Mouse (Mus musculus) myocyte (in vitro differentiated cells): ENCODE measurements around the gene Tuba4a. TPM values are rescaled to one million over a fixed set of nuclear protein-coding genes. Genes with fewer than 3 reads are reported as not detected.

Experiments
- H3K27me3 ChIP-seq: one replicate; pipeline ENCODE4 v1.6.1; 2011; ENCODE audit not compliant: control insufficient read depth, insufficient read depth, insufficient read length
- H3K36me3 ChIP-seq: one replicate; pipeline ENCODE4 v1.6.1; 2011; ENCODE audit not compliant: control insufficient read depth, insufficient read depth
- H3K4me2 ChIP-seq: one replicate; pipeline ENCODE4 v1.6.1; 2011; ENCODE audit warnings: low read depth, control low read depth
- H3K4me3 ChIP-seq: one replicate; pipeline ENCODE4 v1.5.1; 2011; ENCODE audit warnings: mild to moderate bottlenecking, control low read depth, moderate library complexity
- H3K79me2 ChIP-seq: one replicate; pipeline ENCODE4 v1.6.1; 2011; ENCODE audit not compliant: control insufficient read depth, insufficient read depth
- H3ac ChIP-seq: one replicate; pipeline ENCODE4 v1.6.1; 2011; ENCODE audit not compliant: control insufficient read depth, insufficient read length
- CEBPB ChIP-seq: IDR thresholded peaks from 2 replicates; pipeline ENCODE4 v1.6.1; 2011; ENCODE audit warnings: mild to moderate bottlenecking, moderate library complexity; ENCODE audit not compliant: poor library complexity, insufficient read depth, severe bottlenecking
- E2F4 ChIP-seq: IDR thresholded peaks from one replicate; pipeline ENCODE4 v1.6.1; 2011; ENCODE audit warnings: mild to moderate bottlenecking, control low read depth, moderate library complexity; ENCODE audit not compliant: insufficient read depth
- MAX ChIP-seq: IDR thresholded peaks from one replicate; pipeline ENCODE4 v1.6.1; 2011; ENCODE audit warnings: low read depth, mild to moderate bottlenecking, control low read depth
- MYOD1 ChIP-seq, 3 experiments: IDR thresholded peaks; one replicate each; pipeline ENCODE4 v1.6.1; 2011; ENCODE audit warnings: control low read depth in 2 of 3, low read depth in 2 of 3, mild to moderate bottlenecking in 2 of 3, moderate library complexity in 1 of 3; ENCODE audit not compliant: insufficient read length in 2 of 3, control insufficient read depth in 1 of 3
- MYOG ChIP-seq, 3 experiments: IDR thresholded peaks; one replicate each; pipeline ENCODE4 v1.6.1; 2011; ENCODE audit warnings: control low read depth in 2 of 3, low read depth in 2 of 3, mild to moderate bottlenecking in 2 of 3; ENCODE audit not compliant: insufficient read length in 2 of 3, control insufficient read depth in 1 of 3, insufficient read depth in 1 of 3
- POLR2A ChIP-seq: IDR thresholded peaks from one replicate; pipeline ENCODE4 v1.6.1; 2011; ENCODE audit warnings: low read depth, mild to moderate bottlenecking, control low read depth, moderate library complexity; ENCODE audit not compliant: insufficient read length
- POLR2AphosphoS2 ChIP-seq: IDR thresholded peaks from one replicate; pipeline ENCODE4 v1.6.1; 2011; ENCODE audit warnings: low read depth, control low read depth; ENCODE audit not compliant: insufficient read length
- REST ChIP-seq: IDR thresholded peaks from one replicate; pipeline ENCODE4 v1.6.1; 2011; ENCODE audit warnings: mild to moderate bottlenecking, control low read depth, moderate library complexity; ENCODE audit not compliant: insufficient read depth, insufficient read length
- SRF ChIP-seq: IDR thresholded peaks from one replicate; pipeline ENCODE4 v1.6.1; 2011; ENCODE audit warnings: low read depth; ENCODE audit not compliant: control insufficient read depth, insufficient read length
- TCF12 ChIP-seq: IDR thresholded peaks from one replicate; pipeline ENCODE4 v1.6.1; 2011; ENCODE audit warnings: mild to moderate bottlenecking, control low read depth; ENCODE audit not compliant: poor library complexity, insufficient read depth, severe bottlenecking
- TCF3 ChIP-seq: IDR thresholded peaks from one replicate; pipeline ENCODE4 v1.6.1; 2011; ENCODE audit warnings: low read depth, control low read depth; ENCODE audit not compliant: insufficient read length
- USF1 ChIP-seq: IDR thresholded peaks from one replicate; pipeline ENCODE4 v1.6.1; 2011; ENCODE audit warnings: low read depth, mild to moderate bottlenecking, control low read depth, moderate library complexity
- polyA plus RNA-seq: library from polyadenylated mRNA; unstranded; fragments of >200 nt; fragmentation: generic; extraction: Trizol; gene quantifications from one replicate; pipeline ENCODE4 v1.2.1, GENCODE M21; 2012; ENCODE audit warnings: missing spikeins

Gene Tuba4a
- polyA plus RNA-seq, 1 experiment = 210 TPM

GRCm38 (mm10) chr1:75254625-75255013, 35.0 kb upstream of the Tuba4a start:
- Histone ChIP-seq H3ac (no peak overlapping the region), H3K4me3 (no peak overlapping the region), H3K4me2 (no peak overlapping the region), H3K79me2 (no peaks in the 10 kb centered on the region), H3K36me3 (no peaks in the 10 kb centered on the region), H3K27me3 (no peaks in the 10 kb centered on the region)
- TF ChIP-seq POLR2AphosphoS2 = no peak
- TF ChIP-seq REST = no peak
- TF ChIP-seq TCF3 = no peak
- no peak for TF ChIP-seq E2F4

DNA sequence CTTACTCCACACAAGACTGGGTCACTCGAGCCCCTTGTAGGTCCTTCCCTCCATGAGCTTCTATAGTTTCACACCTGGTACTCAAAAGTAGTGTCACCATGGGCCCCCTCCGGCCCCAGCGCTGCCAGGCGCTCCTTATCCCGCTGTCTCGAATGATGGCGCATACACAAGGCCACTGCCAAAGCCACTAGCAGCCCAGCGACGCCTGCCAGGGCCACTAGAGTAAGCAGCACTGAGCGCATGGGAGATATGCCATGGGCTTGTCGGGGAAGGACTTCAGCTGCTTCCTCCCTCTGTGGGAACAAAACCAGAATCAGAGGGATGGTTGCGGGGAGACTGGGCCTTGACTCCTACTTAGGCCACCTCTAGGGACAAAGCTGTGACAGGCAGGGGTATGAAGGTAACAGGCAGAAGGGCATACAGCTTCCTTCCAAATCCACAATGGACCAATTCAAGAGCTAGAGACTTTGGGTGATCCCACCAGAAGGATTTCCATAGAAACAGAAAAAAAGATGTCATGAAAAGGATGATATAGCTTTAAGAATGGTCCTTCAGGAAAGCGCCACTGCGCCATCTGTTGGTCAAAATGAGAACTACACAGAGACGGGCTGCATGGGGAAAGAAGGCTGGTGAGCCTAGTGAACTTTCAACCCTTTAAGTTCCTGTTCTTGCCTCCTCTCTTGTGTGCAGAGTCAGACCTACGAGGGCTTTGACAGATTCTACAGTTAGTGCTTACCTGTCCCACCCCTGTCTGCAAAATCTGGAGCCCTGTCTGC, 34.4 kb upstream of the Tuba4a start:
- Histone ChIP-seq H3ac (no peak overlapping the region), H3K4me3 (no peak overlapping the region), H3K27me3 (no peaks in the 10 kb centered on the region), H3K36me3 (no peaks in the 10 kb centered on the region), H3K79me2 (no peaks in the 10 kb centered on the region), H3K4me2 (no peak overlapping the region)
- TF ChIP-seq TCF12 = no peak

- Histone ChIP-seq H3K27me3 (no peaks in the 10 kb centered on the region), H3K4me2 (no peak overlapping the region), H3K79me2 (no peaks in the 10 kb centered on the region), H3ac (no peak overlapping the region), H3K4me3 (no peak overlapping the region), H3K36me3 (no peaks in the 10 kb centered on the region)
- TF ChIP-seq TCF3 (no peak), MAX (no peak)
These were observed 33.4 kb upstream of the Tuba4a start for GRCm38 (mm10) chr1:75253029-75253428.

GRCm38 (mm10) chr1:75252308-75252707, 32.6 kb upstream of the Tuba4a start:
- Histone ChIP-seq H3K36me3 (no peaks in the 10 kb centered on the region), H3ac (no peak overlapping the region), H3K4me3 (no peak overlapping the region), H3K27me3 (no peaks in the 10 kb centered on the region), H3K79me2 (no peaks in the 10 kb centered on the region), H3K4me2 (no peak overlapping the region)
- TF ChIP-seq TCF12 (no peak), MAX (no peak), TCF3 (no peak), POLR2A (no peak), E2F4 (no peak), SRF (no peak), USF1 (no peak), CEBPB (no peak), MYOG (IDR thresholded peaks at IDR 0.05; ENCODE audit: control insufficient read depth in 1 of 3, insufficient read depth in 1 of 3, insufficient read length in 2 of 3, low read depth in 2 of 3) (no peak), REST (no peak), POLR2AphosphoS2 (no peak)

GRCm38 (mm10) chr1:75251112-75251970, 31.7 kb upstream of the Tuba4a start:
- Histone ChIP-seq H3K36me3 (no peaks in the 10 kb centered on the region), H3K4me2 (peak overlapping the region; percentile 57), H3K79me2 (no peaks in the 10 kb centered on the region), H3K4me3 (no peak overlapping the region), H3ac (no peak overlapping the region), H3K27me3 (no peaks in the 10 kb centered on the region)
- TF ChIP-seq MYOG (IDR thresholded peaks at IDR 0.05; ENCODE audit: control insufficient read depth in 1 of 3, insufficient read depth in 1 of 3, insufficient read length in 2 of 3, low read depth in 2 of 3) (peak in 2 of 3 experiments; percentile 13 to 59), MYOD1 (IDR thresholded peaks at IDR 0.05; ENCODE audit: control insufficient read depth in 1 of 3, insufficient read length in 2 of 3, low read depth in 2 of 3) (peak in 2 of 3 experiments; percentile 8 to 34), POLR2AphosphoS2 (no peak), POLR2A (no peak)
